8 mouse cellular contexts compared by ENCODE assay signal in the genomic region with DNA sequence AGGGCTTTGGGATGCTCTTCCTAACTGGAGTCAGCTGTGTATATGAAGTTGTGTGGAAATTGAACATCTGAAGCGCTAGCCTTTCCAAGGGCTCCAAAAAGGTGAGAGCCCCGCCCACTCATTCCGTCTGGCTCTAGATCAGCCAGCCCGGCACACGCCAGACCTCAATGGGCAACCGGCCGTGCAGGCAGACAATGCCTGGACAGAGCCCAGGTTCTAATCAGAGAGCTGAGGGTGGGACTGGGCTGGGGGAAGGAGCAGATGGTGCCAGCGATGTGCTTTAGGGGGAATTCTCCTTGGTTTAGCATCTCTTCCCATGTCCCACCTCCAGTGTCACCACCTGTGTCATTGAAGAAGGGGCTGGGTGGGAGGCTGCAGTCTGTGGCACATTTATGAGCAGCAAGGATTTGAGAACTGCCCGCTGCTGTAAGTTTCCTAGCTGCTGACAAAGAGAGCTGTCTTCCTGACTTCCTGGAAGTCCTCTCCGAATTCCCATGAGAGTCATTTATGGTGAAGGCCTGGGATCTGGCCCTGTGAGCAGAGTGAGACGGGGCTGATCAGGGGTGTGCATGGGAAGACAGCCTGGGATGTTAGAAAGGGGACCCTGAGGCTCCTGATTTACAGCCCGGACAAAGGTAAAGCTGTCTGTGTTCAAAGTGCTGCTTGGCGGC. TPM values are rescaled to one million over a fixed set of nuclear protein-coding genes. Genes with fewer than 3 reads are reported as not detected.
DNase-seq lines count a peak whose midpoint lies in the region; ATAC-seq and TF ChIP-seq lines count a peak whose summit lies in the region.

No protein-coding gene starts in this region.

- H3K27me3 ChIP-seq in lung, embryonic 14.5 days (ENCODE audit: insufficient read depth, low read length): no peaks in the 10 kb centered on the region
- H3K27me3 ChIP-seq in hindbrain, embryonic 12.5 days: no peaks in the 10 kb centered on the region
- H3K27me3 ChIP-seq in liver, embryonic 13.5 days: no peaks in the 10 kb centered on the region

- H3K36me3 ChIP-seq in lung, embryonic 14.5 days (ENCODE audit: insufficient read depth): no peaks in the 10 kb centered on the region
- H3K36me3 ChIP-seq in hindbrain, embryonic 12.5 days: no peaks in the 10 kb centered on the region
- H3K36me3 ChIP-seq in liver, embryonic 13.5 days: no peaks in the 10 kb centered on the region

- no peak for DNase-seq in lung, embryonic 14.5 days
- no peak for DNase-seq in lung, adult 2 months
- DNase-seq in cerebellum, postnatal 36 days: peak; percentile 47 to 58
- no peak for DNase-seq in liver, embryonic 13.5 days
- no peak for DNase-seq in adrenal gland, postnatal 4 days (ENCODE audit: low spot score in 2 of 2)
- no peak for DNase-seq in spleen, adult 18-20 months
- no peak for DNase-seq in testis, postnatal 14 days (ENCODE audit: low spot score)

- 44% methylated on average over 13 of the region's 13 CpGs for WGBS in lung, embryonic 14.5 days
- WGBS in lung, adult 2 months: 39% methylated on average over 13 of the region's 13 CpGs
- 37% methylated on average over 13 of the region's 13 CpGs for WGBS in hindbrain, embryonic 12.5 days
- 41% methylated on average over 13 of the region's 13 CpGs for WGBS in liver, embryonic 13.5 days (ENCODE audit: insufficient replicate concordance)

- H3K4me3 ChIP-seq in lung, embryonic 14.5 days (ENCODE audit: low read depth, low read length): no peak overlapping the region
- H3K4me3 ChIP-seq in lung, adult 2 months (replicated peaks; ENCODE audit: extremely low read depth, low read depth, low read length): no peak overlapping the region
- peak overlapping the region; percentile 82 for H3K4me3 ChIP-seq in hindbrain, embryonic 12.5 days
- H3K4me3 ChIP-seq in liver, embryonic 13.5 days (replicated peaks): no peak overlapping the region

- peak overlapping the region; percentile 96 for H3K4me2 ChIP-seq in lung, embryonic 14.5 days
- peak overlapping the region; percentile 71 for H3K4me2 ChIP-seq in hindbrain, embryonic 12.5 days (replicated peaks)
- peak overlapping the region; percentile 99 for H3K4me2 ChIP-seq in liver, embryonic 13.5 days

- ATAC-seq in lung, embryonic 14.5 days (ENCODE audit: insufficient read depth): no peak
- no peak for ATAC-seq in hindbrain, embryonic 12.5 days (ENCODE audit: low FRiP score)
- no peak for ATAC-seq in liver, embryonic 13.5 days (ENCODE audit: low read depth)

- H3K9me3 ChIP-seq in lung, embryonic 14.5 days (ENCODE audit: low read depth, low read length): no peaks in the 10 kb centered on the region
- no peaks in the 10 kb centered on the region for H3K9me3 ChIP-seq in hindbrain, embryonic 12.5 days (replicated peaks)
- no peaks in the 10 kb centered on the region for H3K9me3 ChIP-seq in liver, embryonic 13.5 days (replicated peaks)

- H3K27ac ChIP-seq in lung, embryonic 14.5 days (ENCODE audit: low read depth): no peak overlapping the region
- peak overlapping the region; percentile 93 for H3K27ac ChIP-seq in hindbrain, embryonic 12.5 days
- H3K27ac ChIP-seq in liver, embryonic 13.5 days: peak overlapping the region; percentile 84

- TF ChIP-seq CTCF in lung, embryonic 14.5 days (IDR thresholded peaks at IDR 0.05; ENCODE audit: low read depth): no peak
- TF ChIP-seq CTCF in lung, adult 2 months (IDR thresholded peaks at IDR 0.05; ENCODE audit: insufficient read depth, low read length): no peak

- H3K4me1 ChIP-seq in lung, embryonic 14.5 days (ENCODE audit: insufficient read depth): peaks cover 82% of the 10 kb centered on the region
- H3K4me1 ChIP-seq in lung, adult 2 months (ENCODE audit: control insufficient read depth, insufficient read depth, low read length): peaks cover 42% of the 10 kb centered on the region
- peaks cover 86% of the 10 kb centered on the region for H3K4me1 ChIP-seq in hindbrain, embryonic 12.5 days
- H3K4me1 ChIP-seq in liver, embryonic 13.5 days (replicated peaks): peaks cover 97% of the 10 kb centered on the region

- no peak for TF ChIP-seq POLR2A in lung, adult 2 months (IDR thresholded peaks at IDR 0.05; ENCODE audit: borderline replicate concordance, extremely low read depth, low read depth, low read length)

- no peak overlapping the region for H3K9ac ChIP-seq in lung, embryonic 14.5 days
- H3K9ac ChIP-seq in hindbrain, embryonic 12.5 days: peak overlapping the region; percentile 96
- peak overlapping the region; percentile 19; the same call in 1 of the 2 replicates for H3K9ac ChIP-seq in liver, embryonic 13.5 days

RNA-seq across cellular contexts. Expression of a gene that starts 2.5 kb away (rescaled TPM):
- 3.8 and 4.1 TPM in 2 replicates for polyA plus RNA-seq in lung, embryonic 14.5 days (2014; fragmentation: Nextera tagmentation; extraction: Ambion mirVana)
- polyA plus RNA-seq in lung, adult 2 months (2012; rRNA removed): 12.1 and 14.4 TPM in 2 replicates
- polyA plus RNA-seq in hindbrain, embryonic 12.5 days (2016; fragmentation: Nextera tagmentation; extraction: Ambion mirVana): 39.1 and 44.7 TPM in 2 replicates
- 1.1 and 1.2 TPM in 2 replicates for polyA plus RNA-seq in liver, embryonic 13.5 days (2015; fragmentation: Nextera tagmentation; extraction: Ambion mirVana)
- total RNA-seq in adrenal gland, postnatal 4 days (2021): 1 to 10 TPM; 4.1 to 5.8 TPM

Comparison
In these comparisons a context has a peak if more than half of its experiments do, and no peak if none do; other contexts are left out.
1. DNase-seq: peak in cerebellum, postnatal 36 days (2 of 2); none in lung, embryonic 14.5 days (single experiment), lung, adult 2 months (single experiment), liver, embryonic 13.5 days (single experiment), adrenal gland, postnatal 4 days (0 of 2), spleen, adult 18-20 months (0 of 2) and testis, postnatal 14 days (single experiment).
2. Peak in every context shown above with its lines, with median percentiles within 50 percentile points of each other: H3K4me2 ChIP-seq.